Mouse (Mus musculus) adrenal gland, postnatal 4 days (tissue): ENCODE measurements at regions not wholly inside any gene's neighbourhood (a gene's known extent, or its start where the extent isn't known, plus 50 kb on each side); places are given as distances from the start of the nearest gene placed in this dataset.
A peak's percentile ranks its signal among the peaks of the same experiment; 100 is the strongest.

Experiments used
- DNase-seq, 2 experiments: peaks; one replicate each; pipeline ENCODE4 v3.0.0; 2021 to 2022; ENCODE audit warnings: low spot score in 2 of 2, mixed read lengths in 2 of 2

GRCm38 (mm10) chr3:9200156-9200555 is 409.7 kb downstream of the Zfp704 start:
- DNase-seq = peak in 1 of 2 experiments; percentile 6

GRCm38 (mm10) chr3:9198652-9199332 is 411.1 kb downstream of the Zfp704 start:
- no peak for DNase-seq

- DNase-seq = no peak
Measured at GRCm38 (mm10) chr3:9195781-9196180, 414.1 kb downstream of the Zfp704 start.

- peak in 1 of 2 experiments; percentile 21 for DNase-seq
Measured at GRCm38 (mm10) chr3:9189366-9190287, 420.3 kb downstream of the Zfp704 start.

GRCm38 (mm10) chr3:9186364-9187120 is 423.3 kb downstream of the Zfp704 start:
- DNase-seq = no peak

- no peak for DNase-seq
Measured at GRCm38 (mm10) chr3:9181576-9181975, 428.3 kb downstream of the Zfp704 start.

- DNase-seq = no peak
Measured at GRCm38 (mm10) chr3:9179641-9180040, 430.2 kb downstream of the Zfp704 start.

GRCm38 (mm10) chr3:9174517-9174832 is 435.4 kb downstream of the Zfp704 start:
- DNase-seq = no peak

GRCm38 (mm10) chr3:9173643-9174516 is 436.0 kb downstream of the Zfp704 start:
- no peak for DNase-seq

GRCm38 (mm10) chr3:9171970-9172369 is 437.9 kb downstream of the Zfp704 start:
- DNase-seq = no peak

GRCm38 (mm10) chr3:9168955-9169354 is 440.9 kb downstream of the Zfp704 start:
- DNase-seq = no peak

- no peak for DNase-seq
Measured at GRCm38 (mm10) chr3:9159073-9159472, 450.8 kb downstream of the Zfp704 start.

GRCm38 (mm10) chr3:9154172-9154571 is 455.7 kb downstream of the Zfp704 start:
- DNase-seq = no peak

GRCm38 (mm10) chr3:9153690-9154089 is 456.2 kb downstream of the Zfp704 start:
- DNase-seq = no peak

- no peak for DNase-seq
Measured at GRCm38 (mm10) chr3:9152256-9152655, 457.6 kb downstream of the Zfp704 start.

- DNase-seq = no peak
Measured at GRCm38 (mm10) chr3:9151590-9151989, 458.3 kb downstream of the Zfp704 start.

GRCm38 (mm10) chr3:9148605-9149004 is 461.3 kb downstream of the Zfp704 start:
- no peak for DNase-seq

- DNase-seq = no peak
Measured at GRCm38 (mm10) chr3:9146481-9146880, 463.4 kb downstream of the Zfp704 start.

GRCm38 (mm10) chr3:9145612-9146011 is 464.3 kb downstream of the Zfp704 start:
- DNase-seq = no peak

- DNase-seq = no peak
Measured at GRCm38 (mm10) chr3:9141836-9142235, 468.0 kb downstream of the Zfp704 start.
